In the genomic region with DNA sequence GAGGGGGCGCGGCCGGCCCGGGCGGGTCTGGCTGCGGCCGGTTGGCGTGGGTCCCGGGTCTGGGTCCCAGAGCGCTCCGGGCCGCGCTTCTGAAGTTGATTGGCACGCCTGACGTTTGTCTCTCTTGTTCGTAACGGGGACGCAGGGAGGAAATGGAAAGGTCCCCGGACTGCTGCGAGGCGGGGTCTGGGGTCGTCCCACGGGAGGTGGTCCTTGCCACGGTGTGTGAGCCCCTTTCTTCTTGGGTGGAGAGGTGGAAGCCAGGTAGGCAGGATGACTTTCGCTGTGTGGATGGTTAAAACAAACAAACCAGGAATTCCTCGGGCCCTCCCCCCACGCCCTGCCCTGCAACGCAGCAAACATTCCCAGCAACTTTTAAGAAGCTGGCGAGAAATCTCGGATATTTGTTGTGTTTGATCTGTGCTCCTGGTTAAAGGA, we compare ENCODE assay signal across 8 mouse cellular contexts. TPM values are rescaled to one million over a fixed set of nuclear protein-coding genes. Genes with fewer than 3 reads are reported as not detected.
DNase-seq lines count a peak whose midpoint lies in the region; ATAC-seq lines count a peak whose summit lies in the region.

No protein-coding gene starts in this region.

- no peaks in the 10 kb centered on the region for H3K36me3 ChIP-seq in megakaryocyte, embryonic 14.5 days (replicated peaks; ENCODE audit: low read length)
- H3K36me3 ChIP-seq in embryonic facial prominence, embryonic 12.5 days: no peaks in the 10 kb centered on the region
- H3K36me3 ChIP-seq in intestine, embryonic 15.5 days: no peaks in the 10 kb centered on the region

- WGBS in embryonic facial prominence, embryonic 12.5 days: under 1% methylated on average over 27 of the region's 30 CpGs
- WGBS in intestine, embryonic 15.5 days: 0% methylated on average over 25 of the region's 30 CpGs

- ATAC-seq in megakaryocyte, adult 5-6 weeks (ENCODE audit: poor library complexity, severe bottlenecking): no peak
- peak; percentile 25; the same call in 1 of the 2 replicates for ATAC-seq in embryonic facial prominence, embryonic 12.5 days (ENCODE audit: insufficient number of reproducible peaks, insufficient read depth, low FRiP score, low TSS enrichment)
- peak; percentile 27 for ATAC-seq in intestine, embryonic 15.5 days
- peak; percentile 18; the same call in 1 of the 2 replicates for ATAC-seq in megakaryocyte progenitor cell, adult 5-6 weeks (replicated peaks; ENCODE audit: poor library complexity)

- peak overlapping the region; percentile 96 for H3K27ac ChIP-seq in embryonic facial prominence, embryonic 12.5 days
- peak overlapping the region; percentile 94 for H3K27ac ChIP-seq in intestine, embryonic 15.5 days

- H3K9ac ChIP-seq in embryonic facial prominence, embryonic 12.5 days: peak overlapping the region; percentile 84
- peak overlapping the region; percentile 91 for H3K9ac ChIP-seq in intestine, embryonic 15.5 days

- DNase-seq in embryo, embryonic 10 days (ENCODE audit: low spot score): peak; percentile 80
- DNase-seq in embryo, embryonic 9.5 days (ENCODE audit: extremely low spot score): no peak
- no peak for DNase-seq in ovary, postnatal 36 days (ENCODE audit: low spot score)

- peaks cover 11% of the 10 kb centered on the region for H3K4me1 ChIP-seq in megakaryocyte, embryonic 14.5 days
- peaks cover 7% of the 10 kb centered on the region; the same call in 1 of the 2 replicates for H3K4me1 ChIP-seq in embryonic facial prominence, embryonic 12.5 days
- H3K4me1 ChIP-seq in intestine, embryonic 15.5 days (replicated peaks): peaks cover 7% of the 10 kb centered on the region; the same call in 1 of the 2 replicates

- H3K27me3 ChIP-seq in megakaryocyte, embryonic 14.5 days (replicated peaks): no peaks in the 10 kb centered on the region
- no peaks in the 10 kb centered on the region for H3K27me3 ChIP-seq in embryonic facial prominence, embryonic 12.5 days
- no peaks in the 10 kb centered on the region for H3K27me3 ChIP-seq in intestine, embryonic 15.5 days (replicated peaks)

- H3K4me3 ChIP-seq in megakaryocyte, embryonic 14.5 days (replicated peaks): peak overlapping the region; percentile 99
- peak overlapping the region; percentile 86 for H3K4me3 ChIP-seq in embryonic facial prominence, embryonic 12.5 days
- H3K4me3 ChIP-seq in intestine, embryonic 15.5 days (replicated peaks): peak overlapping the region; percentile 98

- H3K4me2 ChIP-seq in embryonic facial prominence, embryonic 12.5 days (replicated peaks): peak overlapping the region; percentile 52
- peak overlapping the region; percentile 57 for H3K4me2 ChIP-seq in intestine, embryonic 15.5 days (replicated peaks)

- no peaks in the 10 kb centered on the region for H3K9me3 ChIP-seq in megakaryocyte, embryonic 14.5 days
- no peaks in the 10 kb centered on the region for H3K9me3 ChIP-seq in embryonic facial prominence, embryonic 12.5 days
- no peaks in the 10 kb centered on the region for H3K9me3 ChIP-seq in intestine, embryonic 15.5 days

RNA-seq across cellular contexts. Expression of gene Nbeal1, which starts 0.4 kb away (rescaled TPM):
- polyA plus RNA-seq in megakaryocyte, embryonic 14.5 days (2012; ENCODE audit: insufficient read depth, low replicate concordance): under 0.01 TPM in 1 of 2 replicates, not detected in the other
- 9.9 and 12.7 TPM in 2 replicates for total RNA-seq in megakaryocyte, adult 5-6 weeks (2015)
- 8.5 and 13.1 TPM in 2 replicates for total RNA-seq in megakaryocyte, adult 5-6 weeks (2017)
- polyA plus RNA-seq in embryonic facial prominence, embryonic 12.5 days (2016; fragmentation: Nextera tagmentation; extraction: Ambion mirVana): 10.6 and 10.9 TPM in 2 replicates
- 5.2 and 6.1 TPM in 2 replicates for polyA plus RNA-seq in intestine, embryonic 15.5 days (2015; fragmentation: Nextera tagmentation; extraction: Ambion mirVana)
- 8.4 and 12.9 TPM in 2 replicates for total RNA-seq in megakaryocyte progenitor cell, adult 5-6 weeks (2015)
- 5.2 and 13.5 TPM in 2 replicates for total RNA-seq in megakaryocyte progenitor cell, adult 5-6 weeks (2017)
